Mouse (Mus musculus): ENCODE results near the gene Olfr711. TPM values are rescaled to one million over a fixed set of nuclear protein-coding genes. Genes with fewer than 3 reads are reported as not detected.
"Not testable (repeated sequence)": the region's sequence is repeated elsewhere in the genome, so short reads cannot be mapped to it uniquely, and the experiment has no call there.

The Olfr711 gene
- polyA plus RNA-seq (2015; fragmentation: Nextera tagmentation; extraction: Ambion mirVana): not detected in 2 replicates

GRCm38 (mm10) chr7:106975353-106975752 is at the start of gene Olfr711:
Olfr711 (minus strand) TSS chr7:106975453.
- ATAC-seq (no peak), DNase-seq (ENCODE audit: low spot score) (no peak)
- 44% methylated on average over 1 of the region's 1 CpGs for WGBS
- H3K9me3 ChIP-seq (ENCODE audit: low read length): no peaks in the 10 kb centered on the region
- TF ChIP-seq EP300 (IDR thresholded peaks at IDR 0.05): no peak
- TF ChIP-seq CTCF (IDR thresholded peaks at IDR 0.05): no peak
- no peaks in the 10 kb centered on the region for H3K36me3 ChIP-seq (ENCODE audit: insufficient read depth, low read length)
- H3K4me2 ChIP-seq (replicated peaks; ENCODE audit: low read depth, low read length): no peak within 1 kb of the TSS
- no peaks in the 10 kb centered on the region for H3K27me3 ChIP-seq (replicated peaks; ENCODE audit: insufficient read depth, low read length)
- no peak within 1 kb of the TSS for H3K9ac ChIP-seq (replicated peaks; ENCODE audit: low read depth)
- no peaks in the 10 kb centered on the region for H3K4me1 ChIP-seq (ENCODE audit: insufficient read depth, low read depth, low read length)
- H3K27ac ChIP-seq (ENCODE audit: low read length): no peak within 1 kb of the TSS
- H3K4me3 ChIP-seq (ENCODE audit: low read depth, low read length): no peak within 1 kb of the TSS

DNA sequence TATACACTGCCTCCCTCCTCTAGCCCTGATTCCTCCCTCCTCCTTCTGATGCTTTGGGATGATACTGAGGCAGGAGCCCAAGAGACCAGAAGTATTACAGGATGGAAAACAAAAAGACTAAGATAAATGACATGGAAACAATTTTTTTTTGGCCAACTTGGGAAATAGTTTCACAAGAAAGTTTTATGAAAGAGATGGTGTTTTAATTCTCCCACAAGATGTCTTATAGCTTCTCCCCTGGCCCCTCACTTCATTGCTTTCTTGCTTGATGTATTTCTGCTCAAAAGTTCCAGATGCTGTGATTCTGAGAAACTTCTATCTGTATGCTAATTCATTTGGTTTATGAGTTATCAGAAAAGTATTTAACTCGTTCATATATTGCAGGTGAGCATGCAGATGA is 30.7 kb upstream of the Olfr711 start, which contains the start of gene Olfr2:
Olfr2 (minus strand) TSS at position 101 of the 400 bp plus-strand sequence.
- WGBS: 34% methylated on average over 1 of the region's 1 CpGs
- Histone ChIP-seq H3K9ac (replicated peaks; ENCODE audit: low read depth) (no peak within 1 kb of the TSS), H3K27ac (ENCODE audit: low read length) (no peak within 1 kb of the TSS), H3K4me2 (replicated peaks; ENCODE audit: low read depth, low read length) (no peak within 1 kb of the TSS), H3K9me3 (ENCODE audit: low read length) (no peaks in the 10 kb centered on the region), H3K27me3 (replicated peaks; ENCODE audit: insufficient read depth, low read length) (no peaks in the 10 kb centered on the region), H3K4me1 (ENCODE audit: insufficient read depth, low read depth, low read length) (no peaks in the 10 kb centered on the region), H3K4me3 (ENCODE audit: low read depth, low read length) (no peak within 1 kb of the TSS), H3K36me3 (ENCODE audit: insufficient read depth, low read length) (no peaks in the 10 kb centered on the region)
- ATAC-seq (no peak), DNase-seq (ENCODE audit: low spot score) (no peak)
- TF ChIP-seq EP300 (IDR thresholded peaks at IDR 0.05): no peak
- no peak for TF ChIP-seq CTCF (IDR thresholded peaks at IDR 0.05)

- no peak overlapping the region for H3K4me3 ChIP-seq (ENCODE audit: low read depth, low read length)
- no peak overlapping the region for H3K4me2 ChIP-seq (replicated peaks; ENCODE audit: low read depth, low read length)
- H3K9me3 ChIP-seq (ENCODE audit: low read length): no peaks in the 10 kb centered on the region
- ATAC-seq (no peak), DNase-seq (ENCODE audit: low spot score) (no peak)
- no peak for TF ChIP-seq EP300 (IDR thresholded peaks at IDR 0.05)
- TF ChIP-seq CTCF (IDR thresholded peaks at IDR 0.05): no peak
- 38% methylated on average over 3 of the region's 3 CpGs for whole genome bisulfite sequencing
- H3K9ac ChIP-seq (replicated peaks; ENCODE audit: low read depth): no peak overlapping the region
- no peaks in the 10 kb centered on the region for H3K36me3 ChIP-seq (ENCODE audit: insufficient read depth, low read length)
- H3K4me1 ChIP-seq (ENCODE audit: insufficient read depth, low read depth, low read length): no peaks in the 10 kb centered on the region
- no peaks in the 10 kb centered on the region for H3K27me3 ChIP-seq (replicated peaks; ENCODE audit: insufficient read depth, low read length)
- H3K27ac ChIP-seq (ENCODE audit: low read length): no peak overlapping the region
Measured at GRCm38 (mm10) chr7:107004169-107004568, 28.9 kb upstream of the Olfr711 start.

DNA sequence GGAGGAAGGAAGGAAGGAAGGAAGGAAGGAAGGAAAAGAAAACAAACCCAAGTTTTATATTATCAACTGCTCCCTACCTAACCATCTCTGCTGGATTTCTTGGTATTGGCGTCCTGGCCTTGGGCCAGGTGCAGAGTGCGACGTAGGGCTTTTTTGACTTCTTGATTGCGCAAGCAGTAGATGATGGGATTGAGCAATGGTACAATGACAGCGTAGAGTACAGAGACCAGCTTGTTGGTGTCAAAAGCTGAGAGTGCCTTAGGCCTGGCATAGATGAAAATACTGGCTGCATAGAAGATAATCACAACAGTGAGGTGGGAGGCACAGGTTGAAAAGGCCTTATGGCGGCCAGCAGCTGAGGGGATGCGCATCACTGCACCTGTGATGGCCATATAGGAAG is 25.5 kb upstream of the Olfr711 start:
- no peak overlapping the region for H3K9ac ChIP-seq (replicated peaks; ENCODE audit: low read depth)
- no peaks in the 10 kb centered on the region for H3K4me1 ChIP-seq (ENCODE audit: insufficient read depth, low read depth, low read length)
- H3K27ac ChIP-seq (ENCODE audit: low read length): no peak overlapping the region
- H3K4me3 ChIP-seq (ENCODE audit: low read depth, low read length): no peak overlapping the region
- H3K27me3 ChIP-seq (replicated peaks; ENCODE audit: insufficient read depth, low read length): no peaks in the 10 kb centered on the region
- no peak for DNase-seq (ENCODE audit: low spot score)
- H3K4me2 ChIP-seq (replicated peaks; ENCODE audit: low read depth, low read length): no peak overlapping the region
- 78% methylated on average over 7 of the region's 7 CpGs for WGBS
- no peak for ATAC-seq
- no peaks in the 10 kb centered on the region for H3K36me3 ChIP-seq (ENCODE audit: insufficient read depth, low read length)
- TF ChIP-seq EP300 (IDR thresholded peaks at IDR 0.05) (no peak), CTCF (IDR thresholded peaks at IDR 0.05) (no peak)
- no peaks in the 10 kb centered on the region for H3K9me3 ChIP-seq (ENCODE audit: low read length)

DNA sequence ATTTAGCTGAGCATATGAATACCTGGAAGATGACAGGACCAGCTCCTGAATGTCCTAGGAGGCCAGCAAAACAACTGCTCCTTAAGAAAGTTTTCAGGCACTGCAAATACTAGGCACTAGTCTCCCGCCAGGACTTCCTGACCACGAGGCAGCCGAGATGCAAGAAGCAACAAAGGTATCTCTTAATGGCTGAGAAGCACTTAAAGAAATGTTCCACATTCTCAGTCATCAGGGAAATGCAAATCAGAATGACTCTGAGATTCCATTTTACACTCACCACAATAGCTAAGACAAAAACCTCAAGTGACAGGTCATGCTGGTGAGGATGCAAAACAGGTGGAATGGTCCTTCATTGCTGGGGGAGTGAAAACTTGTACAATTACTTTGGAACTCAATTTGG is 10.0 kb upstream of the Olfr711 start:
- TF ChIP-seq CTCF (IDR thresholded peaks at IDR 0.05) (no peak), EP300 (IDR thresholded peaks at IDR 0.05) (no peak)
- H3K27ac ChIP-seq (ENCODE audit: low read length): no peak overlapping the region
- no peaks in the 10 kb centered on the region for H3K27me3 ChIP-seq (replicated peaks; ENCODE audit: insufficient read depth, low read length)
- H3K4me3 ChIP-seq (ENCODE audit: low read depth, low read length): no peak overlapping the region
- 88% methylated on average over 3 of the region's 3 CpGs for whole genome bisulfite sequencing
- no peaks in the 10 kb centered on the region for H3K36me3 ChIP-seq (ENCODE audit: insufficient read depth, low read length)
- ATAC-seq: no peak
- H3K4me2 ChIP-seq (replicated peaks; ENCODE audit: low read depth, low read length): no peak overlapping the region
- no peak for DNase-seq (ENCODE audit: low spot score)
- H3K9ac ChIP-seq (replicated peaks; ENCODE audit: low read depth): no peak overlapping the region
- H3K4me1 ChIP-seq (ENCODE audit: insufficient read depth, low read depth, low read length): no peaks in the 10 kb centered on the region
- H3K9me3 ChIP-seq (ENCODE audit: low read length): no peaks in the 10 kb centered on the region

- not testable (repeated sequence) for H3K36me3 ChIP-seq (ENCODE audit: insufficient read depth, low read length); H3K27me3 ChIP-seq (replicated peaks; ENCODE audit: insufficient read depth, low read length); DNase-seq (ENCODE audit: low spot score); H3K4me2 ChIP-seq (replicated peaks; ENCODE audit: low read depth, low read length); H3K4me1 ChIP-seq (ENCODE audit: insufficient read depth, low read depth, low read length); ATAC-seq; H3K9me3 ChIP-seq (ENCODE audit: low read length); H3K27ac ChIP-seq (ENCODE audit: low read length); H3K9ac ChIP-seq (replicated peaks; ENCODE audit: low read depth); H3K4me3 ChIP-seq (ENCODE audit: low read depth, low read length)
Measured at GRCm38 (mm10) chr7:106967503-106967902, 7.8 kb downstream of the Olfr711 start.

DNA sequence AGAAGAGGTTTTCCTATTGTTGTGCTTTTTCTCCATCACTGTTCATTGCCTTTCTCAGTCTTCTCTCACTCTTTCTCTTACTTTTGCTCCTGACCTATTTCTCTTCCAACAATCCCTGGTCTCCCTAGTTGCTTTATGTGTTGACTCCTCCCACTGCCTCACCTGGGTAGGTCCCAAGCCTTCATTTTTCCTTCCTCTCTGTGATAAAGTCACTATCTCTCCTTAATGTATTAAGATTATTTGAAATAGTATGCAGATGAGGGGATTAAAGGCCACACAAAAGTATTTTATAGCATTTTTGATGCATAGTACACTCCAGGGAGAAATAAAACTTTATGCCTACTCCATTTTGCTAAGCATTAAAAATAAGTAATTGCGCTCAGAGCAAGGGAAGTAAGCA is 11.4 kb downstream of the Olfr711 start, which contains the start of gene Olfr6:
Olfr6 (minus strand) TSS at position 101 of the 400 bp plus-strand sequence.
- WGBS: 78% methylated on average over 1 of the region's 1 CpGs
- H3K27me3 ChIP-seq (replicated peaks; ENCODE audit: insufficient read depth, low read length): no peaks in the 10 kb centered on the region

More for the DNA sequence above, 11.4 kb downstream of the Olfr711 start, which contains the start of gene Olfr6:
- ATAC-seq (no peak), DNase-seq (ENCODE audit: low spot score) (no peak)
- Histone ChIP-seq H3K9me3 (ENCODE audit: low read length) (no peaks in the 10 kb centered on the region), H3K36me3 (ENCODE audit: insufficient read depth, low read length) (no peaks in the 10 kb centered on the region), H3K4me1 (ENCODE audit: insufficient read depth, low read depth, low read length) (no peaks in the 10 kb centered on the region), H3K27ac (ENCODE audit: low read length) (no peak within 1 kb of the TSS), H3K4me3 (ENCODE audit: low read depth, low read length) (no peak within 1 kb of the TSS), H3K4me2 (replicated peaks; ENCODE audit: low read depth, low read length) (no peak within 1 kb of the TSS), H3K9ac (replicated peaks; ENCODE audit: low read depth) (no peak within 1 kb of the TSS)
- TF ChIP-seq EP300 (IDR thresholded peaks at IDR 0.05) (no peak), CTCF (IDR thresholded peaks at IDR 0.05) (no peak)
